Mouse (Mus musculus): ENCODE measurements around the gene Cpne7. TPM values are rescaled to one million over a fixed set of nuclear protein-coding genes. Genes with fewer than 3 reads are reported as not detected.

Gene Cpne7
- polyA plus RNA-seq (2017; shearing (Covaris generic)) = 1.2 TPM

DNA sequence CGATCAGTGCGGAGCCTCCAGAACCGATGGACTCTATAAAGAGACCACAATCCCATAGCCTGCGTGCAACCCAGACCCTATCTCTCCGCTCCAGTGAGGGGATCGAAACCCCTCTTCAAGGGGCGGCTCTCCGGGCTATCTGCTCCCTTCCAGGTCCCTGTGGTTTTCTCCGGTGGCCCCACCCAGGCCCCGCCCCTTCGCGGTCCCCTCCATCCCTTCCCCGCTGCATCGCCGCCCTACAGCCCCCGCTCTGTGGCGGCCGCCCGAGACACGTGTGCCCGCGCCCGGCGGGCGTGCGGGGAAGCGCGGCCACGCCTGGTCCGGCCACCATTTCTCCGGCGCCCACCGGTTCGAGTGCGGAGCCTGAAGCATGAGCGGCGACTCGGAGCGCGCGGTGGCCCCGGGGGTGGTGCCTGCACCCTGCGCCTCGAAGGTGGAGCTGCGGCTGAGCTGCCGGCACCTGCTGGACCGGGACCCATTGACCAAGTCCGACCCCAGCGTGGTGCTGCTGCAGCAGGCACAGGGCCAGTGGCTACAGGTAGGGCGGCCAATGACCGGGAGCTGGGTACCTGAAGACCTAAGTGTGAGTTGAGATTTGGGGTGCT, at the start of gene Cpne7:
Gene Cpne7, plus strand, starts transcription at position 248 of the 605 bp plus-strand sequence.

DNA sequence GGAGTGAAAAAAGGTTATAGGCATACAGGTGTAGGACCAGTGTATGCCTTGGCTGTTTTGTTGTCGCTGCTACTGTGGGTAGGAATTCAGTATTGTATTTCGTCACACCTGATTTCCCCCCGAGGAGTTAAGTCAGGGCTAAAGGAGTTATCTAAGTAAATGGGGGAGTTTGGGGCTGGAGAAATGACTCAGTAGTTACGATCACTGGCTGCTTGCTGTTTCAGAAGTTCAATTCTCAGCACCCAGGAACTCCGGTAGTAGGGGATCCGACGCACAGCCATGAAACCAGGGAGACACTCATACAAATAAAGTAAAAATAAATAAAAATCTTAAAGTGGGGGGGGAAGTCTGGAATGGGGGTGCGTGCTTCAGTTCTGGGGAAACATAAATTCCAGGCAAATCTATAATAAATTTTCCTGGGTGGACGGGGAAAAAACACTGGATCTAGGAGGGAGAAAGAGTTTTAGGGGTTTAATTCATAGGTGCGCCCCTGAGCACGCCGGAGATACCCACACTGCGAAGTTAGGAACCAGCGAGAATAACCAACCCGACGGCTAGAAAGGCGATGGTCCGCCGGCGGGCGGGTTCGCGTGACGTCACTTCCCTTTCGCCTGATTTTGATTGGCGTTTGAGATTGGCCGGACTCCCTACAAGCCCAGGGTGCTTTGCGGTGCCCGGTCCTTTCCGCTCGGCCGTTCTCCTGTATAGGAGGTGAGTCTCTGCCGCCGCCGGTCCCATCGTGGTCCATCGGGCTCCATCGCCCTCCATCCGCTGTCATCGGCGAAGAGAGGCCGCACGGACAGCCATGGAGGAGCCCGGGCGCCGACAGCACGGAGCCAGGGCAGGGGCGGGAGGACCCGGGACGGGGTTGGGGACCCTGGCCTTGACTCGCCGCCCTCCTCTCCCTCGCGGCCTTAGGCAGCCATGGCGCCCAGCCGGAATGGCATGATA, 15.2 kb upstream of the Cpne7 start, which contains the start of gene Rpl13:
Gene Rpl13, plus strand, starts transcription at position 616 of the 951 bp plus-strand sequence.

DNA sequence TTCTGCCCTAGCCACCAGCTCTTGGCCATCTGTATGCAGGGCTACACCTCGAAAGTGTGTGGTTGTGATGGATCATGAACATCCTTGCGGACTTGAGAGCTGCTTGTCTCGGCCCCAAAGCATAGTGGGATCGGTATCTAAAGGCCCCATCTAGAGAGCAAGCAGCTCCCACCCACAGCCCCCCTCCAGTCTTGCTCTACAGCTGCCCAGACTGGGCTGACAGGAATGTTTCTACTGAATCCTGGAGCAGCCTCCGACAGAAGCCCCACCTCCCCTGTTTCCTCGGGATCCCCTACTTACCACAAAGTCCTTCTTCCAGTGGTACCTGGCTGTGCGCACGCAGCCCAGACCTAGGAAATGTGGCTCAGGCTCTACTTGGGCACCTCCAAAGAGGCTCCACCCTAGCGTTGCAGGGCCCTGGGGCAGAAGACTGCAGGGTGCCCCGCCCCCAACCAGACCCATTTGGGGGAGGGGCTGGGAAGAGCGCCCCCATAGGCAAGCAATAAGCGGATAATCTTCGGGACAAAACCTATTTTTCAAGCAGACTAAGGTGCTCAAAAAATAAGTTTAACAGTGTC, 40.8 kb downstream of the Cpne7 start, which contains the start of gene Sult5a1:
Gene Sult5a1, minus strand, starts transcription at position 428 of the 578 bp plus-strand sequence.

Other genes with a start within 250 kb of the Cpne7 start
- 271 TPM for gene Ankrd11, start 75.1 kb upstream of the Cpne7 start, polyA plus RNA-seq (2017; shearing (Covaris generic))
- 83.8 TPM for gene Spg7, start 54.4 kb upstream of the Cpne7 start, polyA plus RNA-seq (2017; shearing (Covaris generic))
- 1,036 TPM for gene Rpl13, start 15.0 kb upstream of the Cpne7 start, polyA plus RNA-seq (2017; shearing (Covaris generic))
- 0.07 TPM for gene Sult5a1, start 40.9 kb downstream of the Cpne7 start, polyA plus RNA-seq (2017; shearing (Covaris generic))
- not detected for gene Dpep1, start 68.9 kb downstream of the Cpne7 start, polyA plus RNA-seq (2017; shearing (Covaris generic))
- 214 TPM for gene Chmp1a, start 95.4 kb downstream of the Cpne7 start, polyA plus RNA-seq (2017; shearing (Covaris generic))
- gene Spata33, start 95.5 kb downstream of the Cpne7 start, polyA plus RNA-seq (2017; shearing (Covaris generic)) = not detected
- 27.0 TPM for gene Cdk10, start 107.5 kb downstream of the Cpne7 start, polyA plus RNA-seq (2017; shearing (Covaris generic))
- 15.4 TPM for gene Spata2l, start 118.9 kb downstream of the Cpne7 start, polyA plus RNA-seq (2017; shearing (Covaris generic))
- 41.1 TPM for gene Zfp276, start 136.8 kb downstream of the Cpne7 start, polyA plus RNA-seq (2017; shearing (Covaris generic))
- 31.6 TPM for gene Vps9d1, start 137.0 kb downstream of the Cpne7 start, polyA plus RNA-seq (2017; shearing (Covaris generic))
- 8.2 TPM for gene Fanca, start 201.2 kb downstream of the Cpne7 start, polyA plus RNA-seq (2017; shearing (Covaris generic))
- gene Spire2, start 215.3 kb downstream of the Cpne7 start, polyA plus RNA-seq (2017; shearing (Covaris generic)) = 0.08 TPM

All from CD4-positive, CD25-positive, alpha-beta regulatory T cell (primary cell).